Mouse (Mus musculus): ENCODE measurements around the gene Lsamp. TPM values are rescaled to one million over a fixed set of nuclear protein-coding genes. Genes with fewer than 3 reads are reported as not detected.
A peak's percentile ranks its signal among the peaks of the same experiment; 100 is the strongest.

Lsamp gene
- polyA plus RNA-seq, 1 experiment from 2014 or later, result 0.95 TPM

- Histone ChIP-seq H3K27me3 (ENCODE audit: insufficient read depth, low read length) (no peaks in the 10 kb centered on the region), H3K4me3 (ENCODE audit: low read depth, low read length) (no peak overlapping the region), H3K27ac (ENCODE audit: low read depth) (no peak overlapping the region), H3K36me3 (ENCODE audit: insufficient read depth) (no peaks in the 10 kb centered on the region), H3K4me1 (ENCODE audit: insufficient read depth) (no peaks in the 10 kb centered on the region), H3K9ac (no peak overlapping the region), H3K9me3 (ENCODE audit: low read depth, low read length) (no peaks in the 10 kb centered on the region), H3K4me2 (no peak overlapping the region)
- WGBS, result 48% methylated on average over 3 of the region's 3 CpGs
- ATAC-seq (ENCODE audit: insufficient read depth) (no peak), DNase-seq (no peak)
- no peak for TF ChIP-seq CTCF (IDR thresholded peaks at IDR 0.05; ENCODE audit: low read depth)
Measured at GRCm38 (mm10) chr16:40710068-40710467, 725.9 kb downstream of the Lsamp start.

- TF ChIP-seq CTCF (IDR thresholded peaks at IDR 0.05; ENCODE audit: low read depth), result no peak
- Histone ChIP-seq H3K9me3 (ENCODE audit: low read depth, low read length) (no peaks in the 10 kb centered on the region), H3K27me3 (ENCODE audit: insufficient read depth, low read length) (no peaks in the 10 kb centered on the region), H3K4me2 (no peak overlapping the region), H3K36me3 (ENCODE audit: insufficient read depth) (no peaks in the 10 kb centered on the region), H3K4me3 (ENCODE audit: low read depth, low read length) (no peak overlapping the region), H3K27ac (ENCODE audit: low read depth) (no peak overlapping the region), H3K9ac (no peak overlapping the region), H3K4me1 (ENCODE audit: insufficient read depth) (no peaks in the 10 kb centered on the region)
- 68% methylated on average over 5 of the region's 5 CpGs for WGBS
- ATAC-seq (ENCODE audit: insufficient read depth) (no peak), DNase-seq (no peak)
Measured at GRCm38 (mm10) chr16:40710491-40710890, 726.3 kb downstream of the Lsamp start.

- no peaks in the 10 kb centered on the region for H3K4me1 ChIP-seq (ENCODE audit: insufficient read depth)
- no peak overlapping the region for H3K9ac ChIP-seq
- WGBS, result 64% methylated on average over 3 of the region's 3 CpGs
- H3K27me3 ChIP-seq (ENCODE audit: insufficient read depth, low read length), result no peaks in the 10 kb centered on the region
- no peak for DNase-seq
- H3K27ac ChIP-seq (ENCODE audit: low read depth), result no peak overlapping the region
- no peak overlapping the region for H3K4me2 ChIP-seq
- H3K4me3 ChIP-seq (ENCODE audit: low read depth, low read length), result no peak overlapping the region
- no peaks in the 10 kb centered on the region for H3K36me3 ChIP-seq (ENCODE audit: insufficient read depth)
- no peak for TF ChIP-seq CTCF (IDR thresholded peaks at IDR 0.05; ENCODE audit: low read depth)
- no peaks in the 10 kb centered on the region for H3K9me3 ChIP-seq (ENCODE audit: low read depth, low read length)
- no peak for ATAC-seq (ENCODE audit: insufficient read depth)
Measured at GRCm38 (mm10) chr16:40713725-40714124, 729.6 kb downstream of the Lsamp start.

GRCm38 (mm10) chr16:40739015-40739414 is 754.9 kb downstream of the Lsamp start:
- no peak overlapping the region for H3K4me2 ChIP-seq
- peak; percentile 71 for TF ChIP-seq CTCF (IDR thresholded peaks at IDR 0.05; ENCODE audit: low read depth)
- H3K27ac ChIP-seq (ENCODE audit: low read depth), result no peak overlapping the region
- peak; percentile 80 for DNase-seq
- no peak overlapping the region for H3K9ac ChIP-seq
- H3K9me3 ChIP-seq (ENCODE audit: low read depth, low read length), result no peaks in the 10 kb centered on the region
- no peak for ATAC-seq (ENCODE audit: insufficient read depth)
- H3K4me3 ChIP-seq (ENCODE audit: low read depth, low read length), result no peak overlapping the region
- no peaks in the 10 kb centered on the region for H3K36me3 ChIP-seq (ENCODE audit: insufficient read depth)
- 35% methylated on average over 6 of the region's 6 CpGs for whole genome bisulfite sequencing
- no peaks in the 10 kb centered on the region for H3K27me3 ChIP-seq (ENCODE audit: insufficient read depth, low read length)
- no peaks in the 10 kb centered on the region for H3K4me1 ChIP-seq (ENCODE audit: insufficient read depth)

- DNase-seq (no peak), ATAC-seq (ENCODE audit: insufficient read depth) (no peak)
- H3K27me3 ChIP-seq (ENCODE audit: insufficient read depth, low read length), result no peaks in the 10 kb centered on the region
- H3K4me2 ChIP-seq, result no peak overlapping the region
- TF ChIP-seq CTCF (IDR thresholded peaks at IDR 0.05; ENCODE audit: low read depth), result no peak
- 76% methylated on average over 6 of the region's 6 CpGs for WGBS
- no peak overlapping the region for H3K9ac ChIP-seq
- no peaks in the 10 kb centered on the region for H3K36me3 ChIP-seq (ENCODE audit: insufficient read depth)
- H3K9me3 ChIP-seq (ENCODE audit: low read depth, low read length), result no peaks in the 10 kb centered on the region
- no peak overlapping the region for H3K4me3 ChIP-seq (ENCODE audit: low read depth, low read length)
- H3K27ac ChIP-seq (ENCODE audit: low read depth), result no peak overlapping the region
- H3K4me1 ChIP-seq (ENCODE audit: insufficient read depth), result no peaks in the 10 kb centered on the region
Measured at GRCm38 (mm10) chr16:40739771-40740170, 755.6 kb downstream of the Lsamp start.

GRCm38 (mm10) chr16:40740273-40740672 is 756.1 kb downstream of the Lsamp start:
- ATAC-seq (ENCODE audit: insufficient read depth) (no peak), DNase-seq (no peak)
- Histone ChIP-seq H3K27me3 (ENCODE audit: insufficient read depth, low read length) (no peaks in the 10 kb centered on the region), H3K4me3 (ENCODE audit: low read depth, low read length) (no peak overlapping the region), H3K4me2 (no peak overlapping the region), H3K9me3 (ENCODE audit: low read depth, low read length) (no peaks in the 10 kb centered on the region), H3K9ac (no peak overlapping the region), H3K27ac (ENCODE audit: low read depth) (no peak overlapping the region), H3K4me1 (ENCODE audit: insufficient read depth) (no peaks in the 10 kb centered on the region), H3K36me3 (ENCODE audit: insufficient read depth) (no peaks in the 10 kb centered on the region)
- WGBS, result 60% methylated on average over 8 of the region's 8 CpGs
- TF ChIP-seq CTCF (IDR thresholded peaks at IDR 0.05; ENCODE audit: low read depth), result no peak

- WGBS, result 47% methylated on average over 1 of the region's 1 CpGs
- H3K9ac ChIP-seq, result no peak overlapping the region
- no peak overlapping the region for H3K27ac ChIP-seq (ENCODE audit: low read depth)
- DNase-seq, result peak; percentile 5
- no peaks in the 10 kb centered on the region for H3K27me3 ChIP-seq (ENCODE audit: insufficient read depth, low read length)
- H3K4me3 ChIP-seq (ENCODE audit: low read depth, low read length), result no peak overlapping the region
- TF ChIP-seq CTCF (IDR thresholded peaks at IDR 0.05; ENCODE audit: low read depth), result no peak
- no peaks in the 10 kb centered on the region for H3K4me1 ChIP-seq (ENCODE audit: insufficient read depth)
- H3K4me2 ChIP-seq, result no peak overlapping the region
- no peaks in the 10 kb centered on the region for H3K9me3 ChIP-seq (ENCODE audit: low read depth, low read length)
- ATAC-seq (ENCODE audit: insufficient read depth), result no peak
- H3K36me3 ChIP-seq (ENCODE audit: insufficient read depth), result no peaks in the 10 kb centered on the region
Measured at GRCm38 (mm10) chr16:40827191-40827590, 843.0 kb downstream of the Lsamp start.

- H3K9me3 ChIP-seq (ENCODE audit: low read depth, low read length), result no peaks in the 10 kb centered on the region
- no peak overlapping the region for H3K4me2 ChIP-seq
- no peak overlapping the region for H3K9ac ChIP-seq
- no peak for ATAC-seq (ENCODE audit: insufficient read depth)
- no peak overlapping the region for H3K27ac ChIP-seq (ENCODE audit: low read depth)
- no peak for DNase-seq
- H3K27me3 ChIP-seq (ENCODE audit: insufficient read depth, low read length), result no peaks in the 10 kb centered on the region
- TF ChIP-seq CTCF (IDR thresholded peaks at IDR 0.05; ENCODE audit: low read depth), result no peak
- H3K4me1 ChIP-seq (ENCODE audit: insufficient read depth), result no peaks in the 10 kb centered on the region
- H3K4me3 ChIP-seq (ENCODE audit: low read depth, low read length), result no peak overlapping the region
- no peaks in the 10 kb centered on the region for H3K36me3 ChIP-seq (ENCODE audit: insufficient read depth)
Measured at GRCm38 (mm10) chr16:40831536-40831935, 847.4 kb downstream of the Lsamp start.

Measured in lung, embryonic 14.5 days (tissue).